Mouse (Mus musculus): ENCODE results near the gene Hemk1.

DNA sequence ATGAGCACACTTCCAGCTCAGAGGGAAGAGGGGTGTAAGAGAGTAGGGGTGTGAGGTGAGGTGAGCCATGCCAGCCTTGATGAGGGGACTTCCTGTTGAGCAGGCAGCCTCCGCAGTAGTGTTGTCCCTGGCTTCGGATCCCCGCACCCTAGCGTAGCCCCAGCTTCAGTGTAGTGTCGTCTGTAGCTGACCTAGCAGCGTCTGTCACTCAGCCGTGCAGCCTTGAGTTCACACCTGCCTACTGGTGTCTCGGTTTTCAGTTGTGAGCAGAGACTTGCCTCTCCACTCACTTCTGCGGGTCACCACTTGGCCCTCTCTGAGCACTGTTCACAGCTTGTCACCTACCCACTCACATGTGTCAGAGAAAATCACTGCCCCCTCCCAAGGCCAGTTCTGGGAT is 29.0 kb downstream of the Hemk1 start:
- TF ChIP-seq CTCF (IDR thresholded peaks at IDR 0.05; ENCODE audit: control insufficient read depth, insufficient read depth, low read length) (no peak), POLR2A (IDR thresholded peaks at IDR 0.05; ENCODE audit: borderline replicate concordance, control insufficient read depth, low read depth, low read length) (no peak)

Measured in bone marrow, adult 2 months (tissue).